Mouse (Mus musculus): ENCODE results near the gene Pim1.
"Not testable (repeated sequence)": the region's sequence is repeated elsewhere in the genome, so short reads cannot be mapped to it uniquely, and the experiment has no call there.

Gene Pim1

DNA sequence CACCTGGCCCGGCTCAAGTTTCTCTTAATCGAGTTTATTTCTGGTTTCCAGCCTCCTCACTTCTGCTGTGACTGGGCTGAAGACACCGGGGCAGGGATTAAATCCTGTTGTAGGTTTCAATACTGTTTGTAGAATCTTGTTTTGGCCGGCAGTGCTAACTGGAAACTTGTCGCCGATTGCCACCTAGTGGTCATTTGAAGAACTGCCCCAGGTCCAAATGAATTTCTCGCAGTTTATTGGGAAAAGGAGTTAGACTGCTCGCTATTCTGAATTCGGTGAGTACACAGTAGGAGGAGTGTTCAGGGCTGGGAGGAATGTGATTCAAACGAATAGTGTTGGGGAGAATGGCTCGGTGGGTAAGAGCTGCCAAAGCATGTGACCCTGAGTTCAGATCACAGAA is 23.9 kb downstream of the Pim1 start:
- peak; percentile 75 to 82 for DNase-seq (ENCODE audit: low read depth in 2 of 2, low spot score in 2 of 2)

DNA sequence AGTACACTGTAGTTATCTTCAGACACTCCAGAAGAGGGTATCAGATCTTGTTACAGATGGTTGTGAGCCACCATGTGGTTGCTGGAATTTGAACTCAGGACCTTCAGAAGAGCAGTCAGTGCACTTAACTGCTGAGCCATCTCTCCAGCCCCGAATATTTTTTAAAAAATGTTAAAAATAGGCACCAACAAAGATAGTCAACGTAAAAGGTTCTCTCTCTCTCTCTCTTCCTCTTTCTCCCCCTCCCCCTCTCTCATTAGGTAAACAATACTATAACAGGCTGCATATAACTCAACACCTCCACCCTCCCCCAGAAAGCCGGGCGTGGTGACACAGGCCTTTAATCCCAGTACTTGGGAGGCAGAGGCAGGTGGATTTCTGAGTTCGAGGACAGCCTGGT is 28.1 kb downstream of the Pim1 start:
- DNase-seq (ENCODE audit: low read depth in 2 of 2, low spot score in 2 of 2): not testable (repeated sequence)

DNA sequence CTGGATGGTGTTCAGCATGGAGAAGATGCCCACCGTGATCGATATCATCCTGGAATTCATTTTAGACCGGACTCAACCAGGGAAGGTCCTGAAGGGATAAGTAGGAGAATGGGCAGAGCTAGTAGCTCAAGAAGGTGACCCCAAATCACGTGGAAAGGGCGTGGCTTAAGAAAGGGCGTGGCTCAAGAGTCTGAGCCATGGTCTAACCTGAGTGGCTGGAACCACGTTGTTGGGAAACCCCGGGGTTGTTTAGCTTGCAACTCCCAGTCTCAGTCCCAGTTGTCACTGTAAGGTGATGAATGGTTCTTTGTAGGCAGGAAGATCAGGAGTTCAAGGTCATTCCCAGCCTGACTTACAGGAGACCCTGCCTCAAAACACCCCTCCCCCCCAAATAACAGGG is 29.2 kb downstream of the Pim1 start:
- DNase-seq (ENCODE audit: low read depth in 2 of 2, low spot score in 2 of 2): no peak

DNA sequence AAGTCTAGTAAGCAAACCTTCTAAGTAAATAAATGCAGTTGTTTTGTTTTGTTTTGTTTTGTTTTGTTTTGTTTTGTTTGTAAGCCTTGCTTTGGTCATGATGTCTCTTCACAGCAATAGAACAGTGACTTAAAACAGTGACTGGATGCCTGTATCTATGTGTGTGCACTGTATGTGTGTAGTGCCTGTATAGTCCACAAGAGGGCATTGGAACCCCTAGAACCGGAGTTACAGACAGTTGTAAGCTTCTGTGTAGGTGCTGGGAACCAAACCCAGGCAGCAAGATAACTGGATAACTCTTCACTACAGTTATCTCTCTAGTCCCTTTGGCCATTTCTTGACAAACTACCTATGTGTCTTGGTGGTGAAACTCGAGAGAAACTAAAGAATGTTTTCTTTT is 35.1 kb downstream of the Pim1 start:
- DNase-seq (ENCODE audit: low read depth in 2 of 2, low spot score in 2 of 2): no peak

DNA sequence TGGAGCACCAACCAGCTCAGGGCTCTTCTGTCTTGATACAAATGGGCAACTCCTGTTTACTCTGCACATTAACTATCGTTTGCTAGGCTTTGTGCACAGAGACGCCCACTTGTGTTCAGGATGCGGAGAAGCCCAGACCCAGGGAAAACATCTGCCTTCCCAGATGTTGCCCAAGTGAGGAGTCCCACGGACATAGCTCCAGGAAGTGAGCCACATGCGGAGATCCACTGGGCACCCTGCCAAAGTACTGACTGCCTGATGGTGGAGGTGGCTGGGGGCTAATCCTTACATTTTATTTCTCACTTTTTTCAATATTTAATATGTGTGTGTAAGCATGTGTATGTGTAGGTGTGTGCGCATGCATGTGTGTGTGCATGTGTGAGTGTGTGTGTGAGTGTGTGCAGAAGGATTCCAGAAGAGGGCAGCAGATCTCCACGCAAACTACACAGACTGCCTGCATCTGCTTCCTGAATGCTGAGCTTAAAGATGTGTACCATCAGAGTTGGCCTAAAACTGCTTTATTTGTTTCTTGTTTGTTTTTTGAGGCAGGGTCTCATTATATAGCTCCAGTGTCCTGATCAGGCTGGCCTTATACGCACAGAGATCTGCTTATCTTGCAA is 38.1 kb downstream of the Pim1 start:
- no peak for DNase-seq (ENCODE audit: low read depth in 2 of 2, low spot score in 2 of 2)

DNA sequence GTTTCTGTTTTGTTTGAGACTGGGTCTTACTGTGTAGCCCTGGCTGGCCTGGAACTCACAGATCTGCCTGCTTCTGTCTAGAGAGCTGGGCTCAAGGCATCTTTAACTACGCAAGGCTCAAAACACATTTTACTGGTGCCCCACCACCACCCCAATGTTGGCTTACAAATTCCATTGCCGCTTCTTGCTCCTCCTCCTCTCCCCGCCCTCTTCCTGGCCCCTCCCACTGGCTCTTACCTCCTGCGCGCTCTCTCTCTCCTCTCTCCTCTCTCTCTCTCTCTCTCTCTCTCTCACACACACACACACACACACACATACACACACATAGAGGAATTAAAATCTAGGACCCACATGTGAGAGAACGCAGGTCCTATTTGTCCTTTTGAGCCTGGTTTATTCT is 40.0 kb downstream of the Pim1 start:
- DNase-seq (ENCODE audit: low read depth in 2 of 2, low spot score in 2 of 2): no peak

DNA sequence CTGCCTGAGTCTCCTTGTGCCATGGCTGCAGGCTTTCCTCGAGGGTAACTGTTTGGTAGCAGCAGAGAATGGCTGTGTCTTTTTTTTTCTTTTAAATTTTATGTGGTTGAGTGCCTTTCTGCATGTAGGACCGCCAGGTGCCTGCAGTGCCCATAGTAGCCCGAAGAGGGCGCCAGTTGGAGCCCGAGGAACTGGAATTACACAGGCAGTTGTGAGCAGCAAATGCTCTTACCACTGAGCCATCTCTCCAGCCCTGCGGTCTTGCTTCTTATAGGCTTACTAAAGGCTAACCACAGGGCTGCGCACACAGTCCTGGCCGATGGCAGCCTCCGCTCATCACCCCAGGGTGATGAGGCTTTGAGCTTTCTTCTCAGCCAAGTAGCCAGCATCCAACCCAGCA is 40.7 kb downstream of the Pim1 start:
- peak; percentile 42 to 49 for DNase-seq (ENCODE audit: low read depth in 2 of 2, low spot score in 2 of 2)

DNA sequence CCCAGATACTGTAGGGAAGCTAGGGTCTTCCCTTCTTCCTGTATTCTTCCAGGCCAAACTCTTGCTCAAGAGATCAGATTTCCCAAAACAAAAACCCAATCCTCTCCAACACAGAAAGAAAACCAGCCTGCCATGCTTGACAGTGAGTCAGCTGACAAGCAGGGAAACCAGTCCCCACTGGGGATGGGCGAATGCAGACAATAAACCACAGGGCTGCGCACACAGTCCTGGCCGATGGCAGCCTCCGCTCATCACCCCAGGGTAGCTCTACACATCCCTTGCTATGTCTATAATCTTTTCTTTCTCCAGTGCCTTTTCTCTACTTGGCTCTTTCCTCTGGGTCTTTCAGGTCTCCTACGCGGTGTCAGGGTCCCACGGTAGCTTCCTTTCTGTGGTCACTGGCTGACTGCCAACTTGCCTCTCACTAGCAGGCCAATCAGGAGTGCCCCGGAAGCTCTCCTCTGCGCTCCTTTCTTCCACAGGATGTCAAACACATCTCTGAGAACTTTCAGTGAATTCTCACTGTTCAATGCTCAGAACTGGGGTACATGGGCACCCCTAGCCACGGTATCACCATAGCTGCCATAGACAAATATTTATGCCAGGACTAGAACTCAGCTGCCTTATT is 41.3 kb downstream of the Pim1 start:
- DNase-seq (ENCODE audit: low read depth in 2 of 2, low spot score in 2 of 2): peak; percentile 62 to 82

DNA sequence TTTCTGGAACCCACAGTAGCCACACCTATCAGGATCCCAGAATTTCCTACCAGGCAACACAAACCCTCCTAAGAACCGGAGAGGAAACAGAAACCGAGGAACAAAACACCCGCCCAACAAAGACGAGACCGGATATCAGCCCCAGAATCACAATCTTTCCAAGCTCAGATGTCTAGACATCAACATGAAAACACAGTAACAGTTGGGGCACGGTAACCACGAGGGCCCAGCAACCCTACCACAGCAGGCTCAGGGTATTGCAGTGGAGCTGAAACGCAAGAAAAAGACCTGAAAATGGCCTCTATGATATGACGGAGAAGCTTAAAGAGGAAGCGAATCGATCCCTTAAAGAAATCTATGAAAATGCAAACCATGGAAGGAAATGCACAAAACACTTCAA is 43.3 kb downstream of the Pim1 start:
- DNase-seq (ENCODE audit: low read depth in 2 of 2, low spot score in 2 of 2): peak; percentile 41 to 56

DNA sequence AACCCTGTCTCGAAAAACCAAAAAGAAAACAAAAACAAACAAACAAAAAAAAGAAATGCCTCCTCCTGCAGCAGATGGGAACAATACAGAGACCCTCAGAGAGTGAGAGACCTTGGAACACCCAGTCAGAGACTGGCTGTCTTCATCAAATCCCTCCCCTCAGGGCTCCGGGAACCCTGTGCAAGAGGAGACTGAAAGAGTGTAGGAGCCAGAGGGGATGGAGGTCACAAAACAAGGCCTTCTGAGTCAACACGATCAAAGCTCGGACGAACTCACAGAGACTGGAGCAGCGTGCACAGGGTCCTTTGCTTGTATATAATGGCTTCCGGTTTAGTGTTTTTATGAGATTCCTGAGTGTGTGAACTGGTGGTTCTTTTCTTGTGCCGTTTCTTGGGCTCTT is 49.9 kb downstream of the Pim1 start:
- no peak for DNase-seq (ENCODE audit: low read depth in 2 of 2, low spot score in 2 of 2)

DNA sequence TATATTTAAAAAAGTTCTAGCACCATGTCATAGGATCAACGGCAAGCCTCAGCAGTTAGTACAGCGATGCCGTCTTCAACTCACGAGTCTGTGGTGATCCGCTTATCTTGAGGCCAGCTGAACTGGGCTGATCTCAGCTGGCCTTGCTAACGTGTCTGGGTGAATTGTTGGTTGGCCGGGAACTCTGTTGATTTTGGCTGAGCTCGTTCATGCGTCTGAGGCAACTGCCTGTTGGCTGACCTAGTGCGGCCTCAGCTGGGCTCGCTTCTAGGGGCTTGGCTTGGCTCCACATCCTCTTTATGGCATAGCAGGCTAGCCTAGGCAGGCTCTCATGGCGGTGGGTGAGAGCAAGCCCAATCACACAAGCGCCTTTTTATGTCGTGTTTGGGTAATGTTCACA is 50.9 kb downstream of the Pim1 start:
- no peak for DNase-seq (ENCODE audit: low read depth in 2 of 2, low spot score in 2 of 2)

DNA sequence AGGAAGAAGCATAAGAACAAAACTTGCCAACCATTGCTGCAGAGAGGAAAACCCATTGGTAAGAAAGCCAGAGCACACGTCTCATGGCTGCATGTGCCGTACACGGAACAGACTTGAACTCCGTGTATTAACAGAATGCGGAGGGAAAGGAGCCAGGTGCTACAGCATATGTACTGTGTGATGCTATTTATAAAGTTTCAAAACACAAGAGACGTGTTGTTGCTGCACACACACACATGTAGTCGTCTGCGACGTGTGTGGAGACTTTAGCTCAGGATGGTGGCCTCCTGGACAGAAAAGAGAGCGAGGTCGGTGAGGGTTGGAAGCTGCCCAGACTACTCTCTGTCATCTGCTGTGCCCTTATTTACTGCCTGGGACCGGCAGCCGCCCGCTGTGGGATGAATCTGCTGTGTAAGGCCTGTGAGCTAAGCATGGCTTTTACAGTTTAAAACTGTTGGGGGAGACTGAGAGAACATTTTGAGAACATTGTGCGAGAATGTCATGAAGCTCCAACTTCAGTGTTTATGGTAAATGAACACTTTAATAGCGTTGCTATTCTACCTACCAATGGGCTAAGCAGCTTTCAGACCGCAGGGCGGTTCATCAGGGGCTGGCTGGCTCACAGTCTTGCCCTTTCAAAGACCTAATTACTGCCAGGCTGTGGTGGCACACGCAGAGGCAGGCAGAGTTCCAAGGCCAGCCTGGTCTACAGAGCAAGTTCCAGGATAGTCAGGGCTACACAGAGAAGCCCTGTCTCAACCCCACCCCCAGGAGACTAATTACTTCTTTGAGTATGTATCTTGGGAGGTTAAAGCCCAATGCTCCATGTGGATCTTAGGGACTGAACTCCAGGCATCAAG is 52.5 kb downstream of the Pim1 start:
- no peak for DNase-seq (ENCODE audit: low read depth in 2 of 2, low spot score in 2 of 2)

DNA sequence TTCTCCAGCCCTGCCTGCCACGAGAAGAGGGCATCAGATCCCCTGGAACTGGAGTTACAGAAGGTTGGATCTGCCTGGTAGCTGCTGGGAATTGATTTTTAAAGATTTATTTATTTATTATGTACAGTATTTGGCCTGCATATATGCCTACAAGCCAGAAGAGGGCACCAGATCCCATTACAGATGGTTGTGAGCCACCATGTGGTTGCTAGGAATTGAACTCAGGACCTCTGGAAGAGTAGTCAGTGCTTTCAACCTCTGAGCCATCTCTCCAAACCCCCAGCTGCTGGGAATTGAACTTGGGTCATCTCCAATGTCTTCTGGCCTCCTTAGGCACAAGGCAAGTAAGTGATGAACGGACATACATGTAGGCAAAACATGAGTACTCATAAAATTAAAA is 53.5 kb downstream of the Pim1 start:
- no peak for DNase-seq (ENCODE audit: low read depth in 2 of 2, low spot score in 2 of 2)

DNA sequence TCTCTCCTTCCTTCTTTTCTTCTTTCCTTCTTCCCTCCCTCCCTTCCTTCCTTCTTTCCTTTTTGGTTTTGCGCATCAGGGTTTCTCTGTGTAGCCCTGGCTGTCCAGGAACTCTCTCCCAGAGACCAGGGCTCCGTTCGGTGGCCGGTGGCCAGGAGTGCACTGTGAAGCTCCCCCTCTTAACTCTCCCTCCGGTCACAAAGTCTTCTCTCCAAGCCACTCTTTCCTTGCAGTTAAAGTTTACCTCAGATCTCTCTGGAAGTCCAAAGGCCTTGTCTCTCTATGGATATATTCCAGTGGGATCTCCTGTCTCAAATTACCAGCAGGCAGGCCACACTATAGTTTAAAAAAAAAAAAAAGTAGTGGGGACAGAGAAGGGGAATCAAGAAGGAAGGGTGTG is 54.7 kb downstream of the Pim1 start:
- no peak for DNase-seq (ENCODE audit: low read depth in 2 of 2, low spot score in 2 of 2)

Data from CD8-positive naive resting alpha-beta T cell, adult 2 months (primary cell).